Mouse (Mus musculus) hindbrain, embryonic 12.5 days (tissue): Measurements from ENCODE around the gene Ino80e. TPM values are rescaled to one million over a fixed set of nuclear protein-coding genes. Genes with fewer than 3 reads are reported as not detected.
A peak's percentile ranks its signal among the peaks of the same experiment; 100 is the strongest.

Source experiments
- ATAC-seq: fragments of 200-750 bp; cut with Nextera tagmentation; 2 replicates; pipeline ENCODE4 v1.8.0; 2017; ENCODE audit warnings: moderate TSS enrichment; ENCODE audit not compliant: low FRiP score
- H3K27ac ChIP-seq: fragments of 300-500 bp; sonication (generic); 2 replicates; pipeline ENCODE4 v1.5.1; 2016; ENCODE audit warnings: mild to moderate bottlenecking
- H3K27me3 ChIP-seq: fragments of 300-500 bp; sonication (generic); 2 replicates; pipeline ENCODE4 v1.6.1; 2016; ENCODE audit warnings: mild to moderate bottlenecking
- H3K36me3 ChIP-seq: fragments of 300-500 bp; sonication (generic); 2 replicates; pipeline ENCODE4 v1.6.1; 2016; ENCODE audit warnings: mild to moderate bottlenecking
- H3K4me1 ChIP-seq: fragments of 300-500 bp; sonication (generic); 2 replicates; pipeline ENCODE4 v1.6.1; 2016
- H3K4me2 ChIP-seq: fragments of 300-500 bp; sonication (generic); replicated peaks from 2 replicates; pipeline ENCODE4 v1.6.1; 2016; ENCODE audit warnings: mild to moderate bottlenecking
- H3K4me3 ChIP-seq: fragments of 300-500 bp; sonication (generic); 2 replicates; pipeline ENCODE4 v1.5.1; 2016; ENCODE audit warnings: mild to moderate bottlenecking
- H3K9ac ChIP-seq: fragments of 300-500 bp; sonication (generic); 2 replicates; pipeline ENCODE4 v1.6.1; 2016; ENCODE audit warnings: mild to moderate bottlenecking, moderate library complexity
- H3K9me3 ChIP-seq: fragments of 300-500 bp; sonication (generic); replicated peaks from 2 replicates; pipeline ENCODE4 v1.6.1; 2016; ENCODE audit warnings: mild to moderate bottlenecking
- WGBS: fragments of 180-500 bp; shearing (Covaris S2); methylation state at CpG from one replicate; pipeline ENCODE4 v1.1.7; 2016; 5-methylcytosine and 5-hydroxymethylcytosine counted together
- polyA plus RNA-seq: library from polyadenylated mRNA; unstranded; fragments of >200 nt; fragmentation: Nextera tagmentation; extraction: Ambion mirVana; gene quantifications from 2 replicates; pipeline ENCODE4 v1.2.1, GENCODE M21; 2016

Gene Ino80e
- polyA plus RNA-seq, 1 experiment from 2014 or later: 92.6 TPM

GRCm38 (mm10) chr7:126877239-126877638, 15.1 kb upstream of the Ino80e start:
- peaks cover 21% of the 10 kb centered on the region for H3K4me1 ChIP-seq
- H3K4me3 ChIP-seq: no peak overlapping the region
- H3K36me3 ChIP-seq: peaks cover 82% of the 10 kb centered on the region
- H3K27ac ChIP-seq: no peak overlapping the region
- no peaks in the 10 kb centered on the region for H3K27me3 ChIP-seq
- no peak overlapping the region for H3K4me2 ChIP-seq
- no peak overlapping the region for H3K9ac ChIP-seq
- 100% methylated on average over 1 of the region's 1 CpGs for WGBS
- ATAC-seq: no peak
- no peaks in the 10 kb centered on the region for H3K9me3 ChIP-seq

- no peak for ATAC-seq
- Histone ChIP-seq H3K27ac (no peak overlapping the region), H3K4me2 (no peak overlapping the region), H3K36me3 (peaks cover 100% of the 10 kb centered on the region), H3K9ac (no peak overlapping the region; the same call in 1 of the 2 replicates), H3K9me3 (no peaks in the 10 kb centered on the region), H3K4me3 (no peak overlapping the region), H3K27me3 (no peaks in the 10 kb centered on the region), H3K4me1 (no peaks in the 10 kb centered on the region)
- 97% methylated on average over 2 of the region's 2 CpGs for WGBS
Observed at GRCm38 (mm10) chr7:126870520-126870891, 8.3 kb upstream of the Ino80e start.

GRCm38 (mm10) chr7:126869780-126870519, 7.8 kb upstream of the Ino80e start:
- no peak overlapping the region for H3K27ac ChIP-seq
- 92% methylated on average over 23 of the region's 23 CpGs for WGBS
- no peak overlapping the region for H3K9ac ChIP-seq
- ATAC-seq: no peak
- H3K4me2 ChIP-seq: no peak overlapping the region
- no peaks in the 10 kb centered on the region for H3K27me3 ChIP-seq
- H3K4me3 ChIP-seq: no peak overlapping the region; the same call in 1 of the 2 replicates
- no peaks in the 10 kb centered on the region for H3K9me3 ChIP-seq
- H3K4me1 ChIP-seq: no peaks in the 10 kb centered on the region
- H3K36me3 ChIP-seq: peaks cover 100% of the 10 kb centered on the region

- Histone ChIP-seq H3K9ac (no peak overlapping the region), H3K4me1 (peaks cover 15% of the 10 kb centered on the region), H3K9me3 (no peaks in the 10 kb centered on the region), H3K4me2 (no peak overlapping the region), H3K36me3 (peaks cover 93% of the 10 kb centered on the region), H3K27me3 (no peaks in the 10 kb centered on the region), H3K4me3 (no peak overlapping the region), H3K27ac (no peak overlapping the region)
- 91% methylated on average over 12 of the region's 12 CpGs for WGBS
- ATAC-seq: no peak
Observed at GRCm38 (mm10) chr7:126868003-126868402, 5.8 kb upstream of the Ino80e start.

GRCm38 (mm10) chr7:126867534-126867933, 5.4 kb upstream of the Ino80e start:
- no peak for ATAC-seq
- Histone ChIP-seq H3K4me2 (no peak overlapping the region), H3K9me3 (no peaks in the 10 kb centered on the region), H3K4me3 (no peak overlapping the region), H3K36me3 (peaks cover 88% of the 10 kb centered on the region), H3K9ac (no peak overlapping the region), H3K27ac (no peak overlapping the region), H3K4me1 (peaks cover 20% of the 10 kb centered on the region), H3K27me3 (no peaks in the 10 kb centered on the region)
- 92% methylated on average over 2 of the region's 2 CpGs for WGBS

- Histone ChIP-seq H3K27me3 (no peaks in the 10 kb centered on the region), H3K4me1 (peaks cover 29% of the 10 kb centered on the region), H3K27ac (peak overlapping the region; percentile 62), H3K4me3 (peak overlapping the region; percentile 63), H3K4me2 (peak overlapping the region; percentile 81), H3K9me3 (no peaks in the 10 kb centered on the region), H3K36me3 (peaks cover 57% of the 10 kb centered on the region), H3K9ac (peak overlapping the region; percentile 72)
- WGBS: 58% methylated on average over 6 of the region's 6 CpGs
- ATAC-seq: no peak
Observed at GRCm38 (mm10) chr7:126863791-126864190, 1.6 kb upstream of the Ino80e start.

- H3K36me3 ChIP-seq: peaks cover 55% of the 10 kb centered on the region
- peak within 1 kb of the TSS; percentile 81 for H3K4me2 ChIP-seq
- H3K4me1 ChIP-seq: peaks cover 29% of the 10 kb centered on the region
- H3K27me3 ChIP-seq: no peaks in the 10 kb centered on the region
- peak within 1 kb of the TSS; percentile 77 for H3K27ac ChIP-seq
- H3K9me3 ChIP-seq: no peaks in the 10 kb centered on the region
- H3K4me3 ChIP-seq: peak within 1 kb of the TSS; percentile 63
- peak within 1 kb of the TSS; percentile 72 for H3K9ac ChIP-seq
- ATAC-seq: peak; percentile 90
- WGBS: 3% methylated on average over 42 of the region's 42 CpGs
Observed at GRCm38 (mm10) chr7:126861429-126862130, 597 bp downstream of the Ino80e start, which contains the start of gene Hirip3. Hirip3 (plus strand) TSS chr7:126861972.

- no peak for ATAC-seq
- WGBS: 72% methylated on average over 5 of the region's 5 CpGs
- H3K27ac ChIP-seq: no peak overlapping the region
Observed at GRCm38 (mm10) chr7:126860987-126861386, 1.2 kb downstream of the Ino80e start.

GRCm38 (mm10) chr7:126856741-126857420, 5.3 kb downstream of the Ino80e start:
- H3K4me1 ChIP-seq: peaks cover 7% of the 10 kb centered on the region
- H3K9me3 ChIP-seq: no peaks in the 10 kb centered on the region
- no peak overlapping the region for H3K9ac ChIP-seq
- H3K4me2 ChIP-seq: no peak overlapping the region
- peaks cover 72% of the 10 kb centered on the region for H3K36me3 ChIP-seq
- WGBS: 73% methylated on average over 9 of the region's 9 CpGs
- H3K27ac ChIP-seq: no peak overlapping the region
- ATAC-seq: no peak
- H3K27me3 ChIP-seq: no peaks in the 10 kb centered on the region
- no peak overlapping the region for H3K4me3 ChIP-seq

More at GRCm38 (mm10) chr7:126860987-126861386, 1.2 kb downstream of the Ino80e start:
- H3K4me2 ChIP-seq: peak overlapping the region; percentile 81
- peaks cover 55% of the 10 kb centered on the region for H3K36me3 ChIP-seq
- peaks cover 29% of the 10 kb centered on the region for H3K4me1 ChIP-seq
- peak overlapping the region; percentile 63 for H3K4me3 ChIP-seq
- H3K9me3 ChIP-seq: no peaks in the 10 kb centered on the region
- H3K9ac ChIP-seq: peak overlapping the region; percentile 66
- no peaks in the 10 kb centered on the region for H3K27me3 ChIP-seq

GRCm38 (mm10) chr7:126855641-126856040, 6.5 kb downstream of the Ino80e start:
- Histone ChIP-seq H3K9ac (peak overlapping the region; percentile 35), H3K27ac (no peak overlapping the region), H3K9me3 (no peaks in the 10 kb centered on the region), H3K4me1 (0 out of 2 replicates have a peak, but pooled peaks cover 3% of the 10 kb centered on the region), H3K27me3 (peaks cover 4% of the 10 kb centered on the region), H3K36me3 (peaks cover 76% of the 10 kb centered on the region), H3K4me2 (no peak overlapping the region), H3K4me3 (no peak overlapping the region)
- no peak for ATAC-seq
- 81% methylated on average over 3 of the region's 3 CpGs for WGBS

- ATAC-seq: no peak
- 90% methylated on average over 5 of the region's 5 CpGs for WGBS
- peaks cover 10% of the 10 kb centered on the region for H3K4me1 ChIP-seq
- H3K4me2 ChIP-seq: no peak overlapping the region
- no peak overlapping the region for H3K27ac ChIP-seq
- no peak overlapping the region for H3K4me3 ChIP-seq
- peaks cover 66% of the 10 kb centered on the region for H3K36me3 ChIP-seq
- H3K9me3 ChIP-seq: no peaks in the 10 kb centered on the region
- H3K27me3 ChIP-seq: peaks cover 26% of the 10 kb centered on the region
- no peak overlapping the region for H3K9ac ChIP-seq
Observed at GRCm38 (mm10) chr7:126853454-126853853, 8.7 kb downstream of the Ino80e start.

- 35% methylated on average over 12 of the region's 12 CpGs for WGBS
- no peak overlapping the region for H3K27ac ChIP-seq
- peaks cover 46% of the 10 kb centered on the region for H3K36me3 ChIP-seq
- peaks cover 23% of the 10 kb centered on the region for H3K4me1 ChIP-seq
- no peak overlapping the region for H3K4me2 ChIP-seq
- ATAC-seq: no peak
- H3K9me3 ChIP-seq: no peaks in the 10 kb centered on the region
- H3K9ac ChIP-seq: no peak overlapping the region
- H3K27me3 ChIP-seq: peaks cover 44% of the 10 kb centered on the region
- H3K4me3 ChIP-seq: no peak overlapping the region
Observed at GRCm38 (mm10) chr7:126851192-126851591, 11.0 kb downstream of the Ino80e start.
